Mouse (Mus musculus) thymus, postnatal 25 days (tissue): ENCODE data around the gene Sept1.
"Not testable (repeated sequence)": the region's sequence is repeated elsewhere in the genome, so short reads cannot be mapped to it uniquely, and the experiment has no call there.

Experiments
- DNase-seq: peaks from one replicate; pipeline ENCODE4 v3.0.0; 2022

Gene Sept1

GRCm38 (mm10) chr7:127253821-127254769, 21.2 kb upstream of the Sept1 start:
- peak; percentile 94 for DNase-seq

DNA sequence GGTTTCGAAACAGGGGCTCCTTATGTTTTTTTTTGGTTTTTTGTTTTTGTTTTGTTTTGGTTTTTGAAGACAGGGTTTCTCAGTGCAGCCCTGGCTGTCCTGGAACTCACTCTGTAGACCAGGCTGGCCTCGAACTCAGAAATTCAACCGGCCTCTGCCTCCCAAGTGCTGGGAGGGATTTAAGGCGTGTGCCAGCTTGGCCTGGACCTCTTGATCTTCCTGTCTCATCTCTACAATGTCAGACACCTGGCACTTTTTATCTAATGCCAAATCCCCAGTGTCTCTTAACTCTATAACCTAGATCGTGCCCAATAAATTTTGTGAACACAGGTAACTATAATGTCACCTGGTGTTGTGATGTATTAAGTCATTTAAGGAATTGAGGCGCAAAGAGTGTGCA, 20.4 kb upstream of the Sept1 start:
- DNase-seq: no peak

DNA sequence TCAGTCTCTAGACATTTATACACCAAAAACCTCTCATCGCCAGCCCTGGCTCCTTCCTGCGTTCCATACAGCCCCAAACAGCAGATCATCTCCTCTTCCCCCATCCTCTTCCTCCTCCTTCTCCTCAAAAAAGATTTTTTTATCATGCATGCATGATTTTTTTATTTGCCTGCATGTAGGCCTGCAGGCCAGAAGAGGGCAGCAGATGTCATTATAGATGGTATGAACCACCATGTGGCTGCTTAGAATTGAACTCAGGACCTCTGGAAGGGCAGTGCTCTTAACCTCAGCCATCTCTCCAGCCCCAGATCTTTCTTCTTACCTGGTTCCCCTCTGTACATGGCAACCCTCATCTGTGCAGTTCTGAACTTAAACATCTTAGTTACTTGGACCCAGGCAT, 19.5 kb upstream of the Sept1 start:
- DNase-seq: peak; percentile 58

DNA sequence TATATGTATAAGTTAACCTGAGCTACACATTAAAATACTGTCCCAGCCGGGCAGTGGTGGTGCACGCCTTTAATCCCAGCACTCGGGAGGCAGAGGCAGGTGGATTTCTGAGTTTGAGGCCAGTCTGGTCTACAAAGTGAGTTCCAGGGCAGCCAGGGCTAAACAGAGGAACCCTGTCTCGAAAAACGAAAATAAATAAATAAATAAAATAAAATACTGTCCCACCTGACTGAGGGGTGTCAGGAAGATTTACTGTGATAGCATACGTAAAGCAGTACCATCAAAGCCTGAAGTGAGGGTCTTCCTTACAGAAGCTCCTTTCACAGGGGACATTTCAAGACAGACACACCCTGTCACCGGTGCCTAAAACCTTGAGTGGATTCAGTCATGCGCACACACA, 17.6 kb upstream of the Sept1 start:
- not testable (repeated sequence) for DNase-seq

DNA sequence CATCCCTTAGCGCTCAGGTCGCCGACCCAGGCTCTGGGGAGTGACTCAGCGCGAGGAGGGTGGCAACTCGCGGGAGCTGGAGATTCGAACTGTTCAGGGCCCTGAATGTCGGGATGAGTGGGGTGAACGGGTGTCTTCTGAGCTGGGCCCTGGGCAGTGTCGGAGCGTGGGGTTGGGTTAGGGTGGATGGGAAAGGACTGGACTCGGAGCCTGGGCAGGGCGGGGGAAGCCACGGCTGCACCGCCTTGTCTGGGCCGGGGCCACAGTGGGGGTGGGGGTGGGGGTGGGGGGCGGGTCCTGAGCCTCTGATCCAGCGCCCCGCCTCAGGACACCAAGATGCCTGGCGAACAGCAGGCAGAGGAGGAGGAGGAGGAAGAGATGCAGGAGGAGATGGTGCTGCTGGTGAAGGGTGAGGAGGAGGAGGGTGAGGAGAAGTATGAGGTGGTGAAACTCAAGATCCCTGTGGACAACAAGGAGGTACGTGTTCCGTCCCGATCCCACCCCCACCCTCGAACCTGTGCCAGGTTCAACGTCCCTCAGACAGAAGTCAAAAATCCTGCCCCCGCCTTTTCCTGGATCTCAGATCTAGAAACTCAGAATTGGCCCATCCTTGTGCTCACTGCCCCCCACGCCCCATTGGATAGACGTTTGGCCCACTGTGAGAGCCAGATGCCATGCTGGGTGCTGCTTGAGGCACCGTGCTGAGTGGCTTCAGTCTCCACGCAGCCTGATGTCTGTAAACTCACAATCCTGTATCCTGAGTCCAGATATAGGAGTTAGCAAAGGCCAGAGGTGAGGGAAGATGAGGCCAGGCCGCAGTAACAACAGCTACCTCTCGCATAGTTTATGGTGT, 12.0 kb upstream of the Sept1 start:
- no peak for DNase-seq

DNA sequence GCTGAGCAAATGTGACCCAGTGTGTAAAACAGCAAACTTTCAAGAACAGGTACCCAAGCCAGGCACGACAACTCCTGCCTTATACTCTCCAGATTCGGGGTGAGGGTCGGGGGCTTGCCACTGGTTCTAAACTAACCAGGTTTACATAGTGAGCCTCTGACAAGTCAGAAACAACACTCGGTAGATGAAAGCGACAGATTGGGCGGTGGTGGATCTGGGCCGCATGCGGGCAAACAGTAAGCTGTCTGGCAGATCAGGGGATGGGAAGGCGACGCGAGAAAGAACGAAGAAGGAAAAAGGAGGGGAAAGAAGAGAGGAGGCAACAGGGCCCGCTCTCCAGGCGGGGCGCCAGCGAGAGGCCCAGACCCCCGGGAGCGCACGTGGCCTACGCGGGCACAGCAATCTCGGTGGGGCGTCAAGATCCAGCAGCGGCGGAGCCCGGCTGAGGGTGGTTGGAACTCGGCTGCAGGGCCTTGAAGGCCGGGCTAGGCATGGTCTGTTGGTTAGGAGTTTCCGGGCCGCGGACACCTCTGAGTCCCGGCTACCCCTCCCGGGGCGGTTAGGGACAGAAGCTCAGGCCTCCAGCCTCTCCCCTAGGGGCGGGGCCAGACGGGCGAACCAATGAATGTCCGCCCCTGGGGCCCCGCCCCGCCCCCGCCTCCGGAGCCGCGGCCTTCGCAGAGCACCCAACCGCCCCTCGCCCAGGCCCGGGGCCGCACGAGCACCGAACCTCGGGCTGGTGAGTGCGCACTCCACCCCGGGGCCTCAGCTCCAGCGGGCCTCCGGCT, 11.1 kb upstream of the Sept1 start, which contains the start of gene Zfp771:
Zfp771 (plus strand) TSS at position 405 of the 788 bp plus-strand sequence.
- DNase-seq: peak; percentile 95

DNA sequence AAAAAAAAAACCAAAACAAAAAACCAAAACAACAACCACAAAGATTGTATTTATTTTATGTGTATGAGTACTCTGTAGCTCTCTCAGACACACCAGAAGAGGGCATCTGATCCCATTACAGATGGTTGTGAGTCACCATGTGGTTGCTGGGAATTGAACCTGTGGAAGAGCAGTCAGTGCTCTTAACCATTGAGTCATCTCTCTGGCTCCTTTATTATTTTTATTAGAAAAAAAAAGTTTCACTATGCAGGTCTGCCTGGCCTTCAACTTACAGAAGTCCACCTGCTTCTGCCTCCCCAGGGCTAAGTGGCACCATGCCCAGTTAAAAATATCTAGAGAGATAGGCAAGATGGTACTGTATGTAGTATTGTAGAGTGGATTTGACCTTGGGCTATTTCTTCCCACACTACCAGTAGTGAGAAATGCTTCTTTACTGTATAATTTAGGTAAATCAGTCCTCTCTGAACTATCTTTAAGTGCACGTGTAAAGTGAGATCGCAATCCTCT, 10.5 kb upstream of the Sept1 start:
- no peak for DNase-seq

DNA sequence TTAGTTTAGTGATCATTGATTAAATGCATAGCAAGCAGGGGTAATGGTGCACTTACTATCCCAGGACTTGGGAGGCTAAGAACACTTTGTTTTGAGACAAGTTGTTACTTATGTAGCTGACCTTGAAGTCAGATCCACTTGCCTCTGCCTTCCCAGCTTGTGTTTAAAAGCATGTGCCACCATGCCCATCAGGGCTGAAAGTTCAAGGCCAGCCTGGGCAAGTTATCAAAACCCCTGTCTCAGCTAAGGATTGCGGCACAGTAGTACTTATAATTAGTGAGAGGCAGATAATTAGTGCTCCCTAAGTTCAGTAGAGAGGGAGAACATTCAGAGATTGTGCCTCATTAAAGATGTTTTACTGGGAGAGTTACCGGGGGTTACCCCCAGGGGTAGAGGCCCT, 1.8 kb upstream of the Sept1 start:
- no peak for DNase-seq

DNA sequence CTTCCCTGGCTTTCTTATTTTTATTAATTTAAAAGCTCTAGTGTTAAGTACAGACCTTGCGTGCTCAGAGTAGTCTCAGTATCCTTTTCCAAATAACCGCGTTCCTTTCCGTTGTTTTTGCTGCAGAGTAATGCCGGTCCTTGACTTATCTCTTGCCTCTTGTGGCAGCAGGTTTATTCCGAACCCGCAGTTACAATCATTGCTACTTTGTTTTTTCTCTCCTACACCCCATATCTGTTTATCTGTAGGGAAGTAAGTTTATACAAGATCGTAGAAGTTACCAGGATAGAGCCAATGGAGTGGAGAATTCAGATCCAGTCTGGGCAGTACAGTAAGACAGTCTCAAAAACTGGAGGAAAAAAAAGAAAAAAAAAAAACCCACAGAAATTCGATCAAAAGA, 835 bp upstream of the Sept1 start:
- no peak for DNase-seq

GRCm38 (mm10) chr7:127233368-127233749, 429 bp upstream of the Sept1 start:
- DNase-seq: no peak

GRCm38 (mm10) chr7:127231826-127232621, 906 bp downstream of the Sept1 start:
- DNase-seq: no peak

GRCm38 (mm10) chr7:127231376-127231775, 1.6 kb downstream of the Sept1 start:
- no peak for DNase-seq

DNA sequence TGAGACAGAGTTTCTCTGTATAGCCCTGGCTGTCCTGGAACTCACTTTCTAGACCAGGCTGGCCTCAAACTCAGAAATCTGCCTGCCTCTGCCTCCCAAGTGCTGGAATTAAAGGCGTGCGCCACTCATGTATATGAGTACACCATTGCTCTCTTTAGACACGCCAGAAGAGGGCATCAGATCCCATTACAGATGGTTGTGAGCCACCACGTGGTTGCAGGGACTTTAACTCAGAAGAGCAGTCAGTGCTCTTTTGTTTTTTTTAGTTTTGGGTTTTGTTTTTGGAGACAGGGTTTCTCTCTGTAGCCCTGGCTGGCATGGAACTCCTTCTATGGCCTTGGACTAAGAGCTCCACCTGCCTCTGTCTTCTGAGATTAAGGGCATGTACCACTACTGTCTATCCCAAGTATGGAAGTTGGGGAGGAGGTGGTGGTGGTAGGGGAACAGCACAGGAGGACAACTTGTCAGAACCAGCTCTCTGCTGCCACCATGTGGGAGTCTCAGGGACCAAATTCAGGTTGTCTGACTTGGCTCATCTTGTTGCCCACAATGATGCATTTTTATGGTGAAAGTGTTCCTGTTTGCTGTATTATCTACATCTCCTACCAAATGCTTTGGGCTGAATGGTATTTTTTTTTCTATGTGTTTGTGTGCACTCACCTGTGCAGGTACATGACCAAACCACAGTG, 4.2 kb downstream of the Sept1 start:
- peak; percentile 94 for DNase-seq

DNA sequence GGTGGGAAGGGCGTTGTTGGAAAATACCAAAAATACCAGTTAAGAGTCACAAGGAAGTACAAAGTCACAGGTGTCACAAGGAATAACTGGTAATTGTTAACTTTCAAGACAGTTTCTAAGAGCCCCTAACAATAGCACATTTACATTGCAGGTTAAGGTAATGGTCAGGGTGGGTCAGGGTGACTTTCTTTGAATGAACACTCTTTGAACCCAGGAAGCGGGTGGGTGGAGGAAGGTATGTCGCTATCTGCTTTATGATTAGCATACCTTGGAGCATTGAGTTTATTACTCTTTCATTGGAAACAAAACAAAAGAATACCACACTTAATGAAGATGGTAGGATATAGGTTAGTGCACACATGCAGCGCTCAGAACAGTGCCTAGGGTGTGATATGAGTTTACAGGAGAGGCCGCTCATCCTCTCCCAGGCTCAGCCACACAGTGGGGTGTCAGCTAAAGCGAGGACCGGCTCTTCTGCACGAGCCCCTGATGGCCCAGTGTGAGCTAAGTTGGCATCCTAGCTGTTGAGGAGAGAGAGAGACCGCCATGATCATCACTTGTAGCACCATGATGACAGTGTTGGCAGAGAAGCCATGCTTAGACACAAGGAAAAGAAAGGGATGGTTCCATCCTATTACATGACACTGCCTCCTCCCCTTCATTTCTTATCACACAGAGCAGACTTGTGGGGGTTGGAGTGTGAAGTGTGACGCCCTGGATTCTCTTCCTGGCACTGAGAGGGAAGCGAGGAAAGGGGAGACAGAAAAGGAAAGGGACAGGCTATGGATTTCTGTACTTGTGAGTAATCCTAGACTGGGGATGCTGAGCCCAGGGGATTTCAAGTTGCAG, 7.6 kb downstream of the Sept1 start:
- DNase-seq: no peak

- no peak for DNase-seq
Measured at GRCm38 (mm10) chr7:127224616-127225015, 8.3 kb downstream of the Sept1 start.

DNA sequence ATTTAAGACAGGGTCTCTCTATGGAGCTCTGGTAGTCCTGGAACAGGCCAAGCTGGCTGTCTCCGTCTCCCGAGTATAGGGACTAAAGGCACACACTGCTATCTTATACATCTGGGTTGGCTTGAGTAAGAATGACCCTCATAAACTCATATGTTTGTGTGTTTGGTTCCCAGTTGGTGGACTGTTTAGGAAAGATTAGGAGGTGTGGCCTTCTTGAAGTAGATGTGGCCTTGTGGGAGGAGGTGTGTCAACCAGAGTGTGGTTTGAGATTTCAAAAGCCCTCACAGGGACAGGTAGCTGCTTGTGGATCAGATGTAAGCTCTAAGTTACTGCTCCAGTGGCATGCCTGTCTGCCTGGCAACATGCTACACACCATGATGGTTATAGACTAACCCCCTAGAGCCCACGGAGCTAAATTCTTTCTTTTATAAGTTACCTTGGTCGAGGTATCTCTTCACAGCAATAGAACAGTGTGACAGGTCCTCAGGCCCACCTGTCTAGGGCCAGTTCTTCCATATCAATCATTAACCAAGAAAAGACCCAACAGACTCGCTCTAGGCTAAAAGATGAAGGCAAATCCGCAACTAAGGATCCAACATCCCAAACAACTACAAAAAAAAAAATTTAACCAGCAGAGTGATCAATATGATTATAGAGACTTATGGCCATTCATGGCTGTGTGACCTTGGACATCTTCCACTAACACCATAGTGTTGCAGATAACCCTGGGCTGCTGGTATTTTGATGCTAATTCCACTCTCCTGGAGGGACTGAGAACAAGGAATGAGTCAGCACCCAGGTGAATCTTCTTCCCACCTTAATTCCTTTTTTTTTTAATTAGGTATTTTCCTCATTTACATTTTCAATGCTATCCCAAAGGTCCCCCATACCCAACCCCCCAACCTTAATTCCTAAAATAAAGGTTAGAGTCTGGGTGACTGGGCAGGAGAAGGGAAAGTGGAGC, 9.1 kb downstream of the Sept1 start:
- DNase-seq: no peak

DNA sequence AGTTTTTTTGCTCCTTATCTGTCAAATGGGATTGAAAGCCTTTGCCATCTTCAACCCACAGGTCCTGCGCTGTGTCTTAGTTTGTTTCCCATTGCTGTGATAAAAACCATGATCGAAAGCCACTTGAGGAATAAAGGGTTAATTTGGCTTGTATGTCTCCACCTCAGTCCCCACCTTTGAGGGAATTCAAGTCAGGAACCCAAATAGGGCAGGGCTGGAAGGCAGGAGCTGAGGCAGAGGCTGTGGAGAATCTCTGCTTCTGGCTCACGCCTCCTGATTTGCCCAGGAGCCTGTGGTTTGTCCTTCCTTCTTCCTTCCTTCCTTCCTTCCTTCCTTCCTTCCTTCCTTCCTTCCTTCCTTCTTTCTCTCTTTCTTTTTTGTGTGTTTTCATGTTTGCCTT, 9.8 kb downstream of the Sept1 start:
- DNase-seq: no peak

- DNase-seq: peak; percentile 40
Measured at GRCm38 (mm10) chr7:127220440-127220839, 12.5 kb downstream of the Sept1 start.

GRCm38 (mm10) chr7:127218670-127219069, 14.3 kb downstream of the Sept1 start:
- DNase-seq: no peak
